Mouse (Mus musculus) ES-Bruce4 (cell line): ENCODE results near the gene Snx29. TPM values are rescaled to one million over a fixed set of nuclear protein-coding genes. Genes with fewer than 3 reads are reported as not detected.

ENCODE experiments used
- H3K27ac ChIP-seq: 2 replicates; pipeline ENCODE4 v1.5.1; 2012; ENCODE audit warnings: low read length, inconsistent platforms; ENCODE audit not compliant: insufficient read depth
- H3K27me3 ChIP-seq: 2 replicates; pipeline ENCODE4 v1.6.1; 2012; ENCODE audit warnings: mild to moderate bottlenecking, low read length, inconsistent platforms; ENCODE audit not compliant: control insufficient read depth, poor library complexity, insufficient read depth, severe bottlenecking
- H3K36me3 ChIP-seq: 2 replicates; pipeline ENCODE4 v1.6.1; 2012; ENCODE audit warnings: inconsistent platforms, mild to moderate bottlenecking, low read length, moderate library complexity; ENCODE audit not compliant: control insufficient read depth, poor library complexity, insufficient read depth, severe bottlenecking
- H3K4me1 ChIP-seq: one replicate; pipeline ENCODE4 v1.8.1; 2011; ENCODE audit warnings: low read length; ENCODE audit not compliant: control insufficient read depth, insufficient read depth
- H3K4me3 ChIP-seq: 2 replicates; pipeline ENCODE4 v1.5.1; 2011; ENCODE audit warnings: low read depth, mild to moderate bottlenecking, low read length
- H3K9ac ChIP-seq: 2 replicates; pipeline ENCODE4 v1.6.1; 2012; ENCODE audit warnings: low read depth, mild to moderate bottlenecking, inconsistent platforms; ENCODE audit not compliant: poor library complexity, severe bottlenecking
- H3K9me3 ChIP-seq: replicated peaks from 2 replicates; pipeline ENCODE4 v1.6.1; 2012; ENCODE audit warnings: mild to moderate bottlenecking, low read length, inconsistent platforms; ENCODE audit not compliant: control insufficient read depth, poor library complexity, insufficient read depth, severe bottlenecking
- CTCF ChIP-seq: IDR thresholded peaks from one replicate; pipeline ENCODE4 v1.8.1; 2011; ENCODE audit warnings: low read depth, low read length
- EP300 ChIP-seq: IDR thresholded peaks from 2 replicates; pipeline ENCODE4 v1.6.1; 2011; ENCODE audit warnings: low read depth, low read length; ENCODE audit not compliant: insufficient read depth
- POLR2A ChIP-seq: IDR thresholded peaks from one replicate; pipeline ENCODE4 v1.8.1; 2011; ENCODE audit warnings: low read length; ENCODE audit not compliant: insufficient read depth
- polyA plus RNA-seq: library from polyadenylated mRNA; stranded (reverse); fragments of >200 nt; gene quantifications from 2 replicates; pipeline ENCODE4 v1.2.4, GENCODE M21; 2011; ENCODE audit warnings: low read depth; ENCODE audit not compliant: missing spikeins, insufficient read depth, insufficient read length

The Snx29 gene
- polyA plus RNA-seq, 1 experiment: 9.2 TPM

DNA sequence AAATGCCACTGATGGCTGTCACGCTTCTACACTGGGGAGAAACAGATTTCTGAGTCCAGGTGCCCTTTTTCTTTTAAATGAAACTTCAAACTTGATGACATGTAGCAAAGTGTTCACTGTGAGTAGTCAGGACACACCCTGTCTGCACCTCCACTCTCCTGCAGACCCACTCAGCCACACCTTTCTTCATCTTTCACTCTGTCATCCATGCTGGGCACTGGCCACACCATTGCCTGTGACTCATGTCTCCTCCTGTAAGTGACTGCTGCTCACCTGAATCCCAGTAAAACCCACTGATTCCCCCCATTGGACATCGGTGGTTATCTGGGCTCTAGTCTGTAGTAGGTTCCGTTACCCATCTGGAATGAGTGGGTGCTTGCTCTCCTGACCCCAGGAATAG lies 467.8 kb downstream of the Snx29 start:
- Histone ChIP-seq H3K27ac (no peak overlapping the region), H3K9ac (no peak overlapping the region)

DNA sequence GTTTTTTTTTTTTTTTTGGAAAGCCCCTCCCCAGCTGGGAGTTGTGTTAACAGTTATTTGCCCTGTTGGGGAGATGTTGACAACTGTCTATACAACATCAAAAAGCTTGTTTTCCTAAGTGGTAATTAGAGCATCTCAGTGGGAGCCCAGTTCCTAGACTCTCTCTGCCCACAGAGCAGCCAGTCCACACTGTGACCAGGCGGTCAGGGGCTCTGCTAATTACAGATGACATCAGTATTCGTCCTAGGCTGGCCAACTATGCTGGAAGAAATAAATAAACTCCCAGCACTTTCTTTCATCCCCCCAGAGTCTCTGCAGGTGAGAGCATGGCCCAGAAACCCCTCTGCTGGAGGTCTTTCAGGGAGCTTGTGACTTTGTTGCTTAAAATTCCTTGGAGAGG lies 470.7 kb downstream of the Snx29 start:
- H3K4me3 ChIP-seq: no peak overlapping the region
- no peaks in the 10 kb centered on the region for H3K4me1 ChIP-seq
- H3K9ac ChIP-seq: no peak overlapping the region
- H3K27me3 ChIP-seq: no peaks in the 10 kb centered on the region
- no peak for TF ChIP-seq EP300
- no peak for TF ChIP-seq CTCF
- no peak for TF ChIP-seq POLR2A
- H3K9me3 ChIP-seq: no peaks in the 10 kb centered on the region
- H3K36me3 ChIP-seq: no peaks in the 10 kb centered on the region
- no peak overlapping the region for H3K27ac ChIP-seq

More for the DNA sequence above, 467.8 kb downstream of the Snx29 start:
- Histone ChIP-seq H3K36me3 (no peaks in the 10 kb centered on the region), H3K27me3 (no peaks in the 10 kb centered on the region), H3K4me3 (no peak overlapping the region), H3K4me1 (no peaks in the 10 kb centered on the region), H3K9me3 (no peaks in the 10 kb centered on the region)
- TF ChIP-seq CTCF: no peak
- no peak for TF ChIP-seq POLR2A
- TF ChIP-seq EP300: no peak

GRCm38 (mm10) chr16:11794628-11795027 lies 471.9 kb downstream of the Snx29 start:
- Histone ChIP-seq H3K4me3 (no peak overlapping the region), H3K4me1 (no peaks in the 10 kb centered on the region), H3K27me3 (no peaks in the 10 kb centered on the region), H3K36me3 (no peaks in the 10 kb centered on the region), H3K9me3 (no peaks in the 10 kb centered on the region), H3K27ac (no peak overlapping the region), H3K9ac (no peak overlapping the region)
- TF ChIP-seq EP300 (no peak), CTCF (no peak), POLR2A (no peak)

DNA sequence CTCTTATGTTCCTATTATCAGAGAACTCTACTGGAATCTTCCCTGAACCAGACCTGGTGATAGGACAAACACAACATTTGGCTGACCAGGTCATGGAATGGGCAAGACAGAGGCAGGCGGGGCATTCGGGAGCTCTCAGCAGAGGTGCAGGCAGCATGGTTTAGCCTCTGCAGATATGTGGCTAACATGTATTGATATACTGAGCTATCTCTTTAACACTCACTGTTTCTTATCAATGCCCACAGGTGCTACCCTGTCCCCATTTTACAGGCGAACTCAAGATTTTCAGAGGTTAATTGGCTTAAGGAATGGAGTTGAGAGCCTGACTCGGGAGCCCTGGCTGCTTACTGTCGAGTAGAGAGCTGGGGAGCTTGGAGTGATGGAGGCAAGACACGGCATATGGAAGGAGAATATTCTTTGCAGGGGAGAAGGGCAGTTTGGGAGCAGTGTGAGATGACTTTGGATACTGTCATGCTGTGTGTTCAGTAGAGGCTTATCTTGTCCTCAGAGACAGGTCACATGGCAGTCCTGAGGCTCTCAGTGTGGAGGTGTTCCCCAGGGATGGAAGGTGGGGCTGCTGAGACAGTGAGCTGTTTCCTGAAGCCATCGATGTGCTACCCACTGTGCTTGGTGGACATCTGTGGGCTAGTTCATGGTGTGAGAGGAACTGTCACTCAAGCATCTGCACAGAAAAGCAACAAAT lies 473.2 kb downstream of the Snx29 start:
- no peaks in the 10 kb centered on the region for H3K4me1 ChIP-seq
- TF ChIP-seq CTCF (no peak), EP300 (no peak), POLR2A (no peak)

DNA sequence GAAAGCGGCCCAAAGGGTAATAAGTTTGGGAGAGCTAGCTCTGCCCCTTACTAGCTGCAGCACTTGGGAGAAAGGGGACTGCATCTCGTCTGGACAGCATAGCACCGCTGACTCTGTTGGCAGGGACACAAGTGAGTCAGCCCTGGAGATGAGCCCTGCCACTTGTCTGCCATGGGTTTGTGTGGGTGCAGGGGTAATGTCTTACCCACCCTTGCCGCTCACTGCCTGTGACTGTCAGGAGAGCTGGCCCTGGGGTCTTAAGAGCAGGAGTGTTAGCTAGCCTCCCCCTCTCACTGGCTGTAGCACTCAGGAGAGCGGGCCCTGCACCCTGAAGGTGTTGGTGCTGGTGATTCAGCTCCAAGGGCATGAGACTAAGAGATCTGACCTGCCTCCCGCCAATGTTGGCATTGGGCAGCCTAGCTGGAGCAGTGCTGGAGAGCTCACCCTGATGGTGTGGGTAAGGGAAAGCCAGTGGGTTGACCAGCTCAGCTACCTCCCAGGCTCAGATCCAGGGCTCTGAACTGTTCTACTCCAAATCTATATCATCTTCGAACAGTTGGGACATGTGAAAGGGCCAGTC lies 479.3 kb downstream of the Snx29 start:
- no peaks in the 10 kb centered on the region for H3K4me1 ChIP-seq
- TF ChIP-seq POLR2A (no peak), EP300 (no peak), CTCF (no peak)
- H3K9me3 ChIP-seq: no peaks in the 10 kb centered on the region
- no peak overlapping the region for H3K4me3 ChIP-seq
- H3K27me3 ChIP-seq: no peaks in the 10 kb centered on the region
- H3K9ac ChIP-seq: no peak overlapping the region
- no peaks in the 10 kb centered on the region for H3K36me3 ChIP-seq
- H3K27ac ChIP-seq: no peak overlapping the region

More for the DNA sequence above, 473.2 kb downstream of the Snx29 start:
- H3K4me3 ChIP-seq: no peak overlapping the region
- no peaks in the 10 kb centered on the region for H3K9me3 ChIP-seq
- H3K27ac ChIP-seq: no peak overlapping the region
- no peaks in the 10 kb centered on the region for H3K27me3 ChIP-seq
- no peak overlapping the region for H3K9ac ChIP-seq
- no peaks in the 10 kb centered on the region for H3K36me3 ChIP-seq

Other genes starting within 250 kb of the Snx29 start
- gene Txndc11, start 188.3 kb upstream of the Snx29 start, polyA plus RNA-seq: 21.1 and 22.5 TPM in 2 replicates
- gene Zc3h7a, start 146.5 kb upstream of the Snx29 start, polyA plus RNA-seq: 89.9 and 116 TPM in 2 replicates
- gene Rsl1d1, start 119.6 kb upstream of the Snx29 start, polyA plus RNA-seq: 341 and 391 TPM in 2 replicates
- gene Gspt1, start 68.6 kb upstream of the Snx29 start, polyA plus RNA-seq: 267 and 290 TPM in 2 replicates
- gene Tnfrsf17, start 9.1 kb upstream of the Snx29 start, polyA plus RNA-seq: not detected in 2 replicates